Mouse (Mus musculus) bone marrow, adult 2 months (tissue): ENCODE measurements around the gene Lrba. TPM values are rescaled to one million over a fixed set of nuclear protein-coding genes. Genes with fewer than 3 reads are reported as not detected.

Experiments used
- H3K27ac ChIP-seq: fragments of 200-500 bp; 2 replicates; pipeline ENCODE4 v1.5.1; 2012; ENCODE audit warnings: low read depth, mild to moderate bottlenecking, control low read depth, inconsistent platforms, low read length; ENCODE audit not compliant: control insufficient read depth, poor library complexity, insufficient read depth
- H3K4me1 ChIP-seq: fragments of 200-500 bp; 2 replicates; pipeline ENCODE4 v1.6.1; 2011; ENCODE audit warnings: low read length; ENCODE audit not compliant: control insufficient read depth, insufficient read depth
- H3K4me3 ChIP-seq: fragments of 200-500 bp; replicated peaks from 2 replicates; pipeline ENCODE3; 2011; ENCODE audit warnings: mild to moderate bottlenecking, low read depth, low read length, control low read depth; ENCODE audit not compliant: control insufficient read depth
- CTCF ChIP-seq: fragments of 200-500 bp; IDR thresholded peaks from 2 replicates; pipeline ENCODE4 v1.5.1; 2011; ENCODE audit warnings: low read length, control low read depth; ENCODE audit not compliant: control insufficient read depth, insufficient read depth
- POLR2A ChIP-seq: fragments of 200-500 bp; IDR thresholded peaks from 2 replicates; pipeline ENCODE4 v1.6.1; 2011; ENCODE audit warnings: low read depth, mild to moderate bottlenecking, control low read depth, low read length, borderline replicate concordance; ENCODE audit not compliant: control insufficient read depth
- WGBS: fragments of 180-500 bp; shearing (Covaris S2); methylation state at CpG from one replicate; pipeline ENCODE4 v1.1.7; 2018; 5-methylcytosine and 5-hydroxymethylcytosine counted together
- polyA plus RNA-seq: library from polyadenylated mRNA; stranded (reverse); fragments of >200 nt; gene quantifications from 2 replicates; pipeline ENCODE4 v1.2.4, GENCODE M21; 2011; ENCODE audit warnings: low replicate concordance; ENCODE audit not compliant: missing spikeins, insufficient read depth, insufficient read length

Lrba gene
- polyA plus RNA-seq, 1 experiment, result 12.3 TPM

DNA sequence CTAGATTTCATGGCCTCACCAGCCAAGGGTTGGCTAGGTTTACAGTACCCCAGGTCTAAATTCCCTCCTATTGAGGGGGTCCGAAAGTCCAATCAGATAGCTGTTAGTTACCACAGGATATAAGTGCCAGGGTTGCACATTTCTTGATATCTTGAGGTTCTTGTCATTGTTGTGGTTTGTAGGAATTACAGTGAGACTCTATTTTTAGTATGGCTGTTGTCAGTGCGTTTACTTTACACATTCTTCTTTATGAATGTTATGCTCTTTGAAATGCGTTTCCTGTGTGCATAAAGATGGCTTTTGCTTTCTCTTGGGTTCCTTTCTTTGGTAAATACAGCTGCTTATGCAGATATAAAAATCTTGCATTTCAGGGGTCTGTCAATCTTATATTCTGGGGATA, 237.1 kb downstream of the Lrba start:
- Histone ChIP-seq H3K4me1 (no peaks in the 10 kb centered on the region), H3K4me3 (no peak overlapping the region), H3K27ac (no peak overlapping the region)
- WGBS, result 64% methylated on average over 3 of the region's 3 CpGs
- TF ChIP-seq POLR2A (no peak), CTCF (no peak)

DNA sequence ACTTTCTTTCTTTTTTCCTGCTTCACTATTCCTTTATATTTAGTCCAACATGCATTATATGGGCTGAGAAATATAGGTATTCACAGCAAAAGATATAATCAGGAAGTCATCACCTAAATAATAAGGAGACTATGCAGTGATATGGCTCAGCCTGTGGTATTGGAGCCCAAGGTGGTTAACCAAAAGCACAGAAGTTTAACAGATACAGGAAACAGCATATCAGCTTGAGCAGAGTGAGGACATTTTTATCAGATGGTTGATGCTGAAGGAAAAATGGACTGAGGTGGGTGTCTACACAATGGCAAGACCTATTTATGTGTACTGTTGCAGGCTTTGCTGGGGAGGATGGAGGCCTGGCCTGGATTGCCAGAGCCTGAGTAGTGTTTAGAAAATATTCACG, 265.5 kb downstream of the Lrba start:
- Histone ChIP-seq H3K27ac (no peak overlapping the region), H3K4me1 (no peaks in the 10 kb centered on the region), H3K4me3 (no peak overlapping the region)
- 88% methylated on average over 1 of the region's 1 CpGs for WGBS
- TF ChIP-seq CTCF, result no peak
- no peak for TF ChIP-seq POLR2A

DNA sequence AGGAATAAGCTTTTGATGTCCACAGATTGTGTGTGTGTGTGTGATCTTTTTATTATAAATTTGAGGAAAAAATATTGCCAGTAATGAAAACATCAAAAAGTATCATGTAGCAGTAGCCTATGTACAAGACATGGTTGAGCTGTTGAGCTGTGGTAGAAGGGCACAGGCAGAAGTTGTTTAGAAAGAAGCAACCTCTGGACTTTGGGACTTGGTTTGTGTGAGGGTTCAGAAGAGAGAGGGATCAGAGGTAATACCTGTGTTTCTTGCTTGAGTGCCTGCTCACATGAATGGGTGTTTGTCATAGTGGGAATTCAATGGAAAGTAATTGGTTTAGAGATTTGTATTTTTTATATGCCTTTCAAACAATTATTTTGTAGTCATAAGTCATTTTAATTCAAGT, 276.1 kb downstream of the Lrba start:
- no peak overlapping the region for H3K27ac ChIP-seq
- no peaks in the 10 kb centered on the region for H3K4me1 ChIP-seq
- TF ChIP-seq CTCF (no peak), POLR2A (no peak)
- no peak overlapping the region for H3K4me3 ChIP-seq

DNA sequence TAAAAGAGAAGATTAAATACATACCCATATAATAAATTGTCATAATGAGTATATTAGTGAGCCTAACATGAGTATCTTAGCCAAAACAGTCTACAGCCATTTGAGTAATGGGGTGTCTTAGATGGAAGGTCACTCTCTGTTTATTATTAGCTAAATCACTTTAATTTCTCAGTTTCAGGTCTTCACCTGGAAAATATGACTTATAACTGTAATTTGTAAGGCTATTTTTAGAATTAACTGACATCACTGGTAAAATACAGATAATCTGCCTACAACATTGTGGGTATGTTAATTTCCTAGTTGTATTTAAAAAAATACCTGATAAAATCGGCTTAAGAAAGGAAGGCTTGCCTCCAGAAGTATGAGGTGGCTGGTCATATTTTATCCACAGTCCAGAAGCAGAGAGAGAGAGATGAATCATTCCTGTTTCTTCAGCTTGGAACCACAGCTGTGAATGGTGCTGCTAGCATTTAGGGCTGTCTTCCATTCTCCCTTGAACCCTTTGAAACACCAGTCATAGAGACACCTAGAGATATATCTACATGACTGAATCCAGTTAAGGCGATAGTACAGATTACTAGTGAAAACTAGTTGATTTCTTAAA, 294.1 kb downstream of the Lrba start:
- Histone ChIP-seq H3K4me3 (no peak overlapping the region), H3K27ac (no peak overlapping the region), H3K4me1 (no peaks in the 10 kb centered on the region)
- TF ChIP-seq CTCF (no peak), POLR2A (no peak)
- 73% methylated on average over 2 of the region's 2 CpGs for WGBS

DNA sequence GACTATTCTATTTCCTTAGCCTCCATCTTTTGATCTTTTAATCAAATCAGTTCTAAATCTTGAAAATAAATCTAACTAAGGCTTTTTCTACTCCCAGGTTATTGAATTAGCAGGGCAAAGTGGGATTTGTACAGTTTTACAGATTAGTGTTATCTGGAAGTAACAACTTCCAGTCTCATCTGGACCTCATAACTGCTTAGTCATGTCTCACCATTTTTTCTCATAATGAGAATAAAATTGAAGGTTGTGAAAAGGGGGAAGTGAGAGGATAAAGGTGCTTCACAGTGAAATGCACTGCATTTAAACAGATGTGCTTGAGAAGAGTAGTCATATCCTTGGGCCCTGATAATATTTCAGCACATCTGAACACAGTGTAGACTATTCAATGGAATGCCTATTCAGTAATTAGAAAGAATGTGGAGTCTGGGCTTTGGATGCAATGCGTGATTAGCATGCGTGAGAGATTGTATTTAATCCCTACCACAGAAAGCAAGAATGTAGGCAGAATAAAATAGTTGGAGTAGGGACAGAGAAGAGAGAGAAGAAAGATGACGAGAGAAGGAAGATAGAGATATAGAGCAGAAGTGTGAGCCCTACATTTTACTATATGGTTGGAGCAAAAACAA, 298.5 kb downstream of the Lrba start:
- Histone ChIP-seq H3K4me1 (no peaks in the 10 kb centered on the region), H3K4me3 (no peak overlapping the region), H3K27ac (no peak overlapping the region)
- WGBS, result 85% methylated on average over 3 of the region's 3 CpGs
- TF ChIP-seq POLR2A (no peak), CTCF (no peak)

DNA sequence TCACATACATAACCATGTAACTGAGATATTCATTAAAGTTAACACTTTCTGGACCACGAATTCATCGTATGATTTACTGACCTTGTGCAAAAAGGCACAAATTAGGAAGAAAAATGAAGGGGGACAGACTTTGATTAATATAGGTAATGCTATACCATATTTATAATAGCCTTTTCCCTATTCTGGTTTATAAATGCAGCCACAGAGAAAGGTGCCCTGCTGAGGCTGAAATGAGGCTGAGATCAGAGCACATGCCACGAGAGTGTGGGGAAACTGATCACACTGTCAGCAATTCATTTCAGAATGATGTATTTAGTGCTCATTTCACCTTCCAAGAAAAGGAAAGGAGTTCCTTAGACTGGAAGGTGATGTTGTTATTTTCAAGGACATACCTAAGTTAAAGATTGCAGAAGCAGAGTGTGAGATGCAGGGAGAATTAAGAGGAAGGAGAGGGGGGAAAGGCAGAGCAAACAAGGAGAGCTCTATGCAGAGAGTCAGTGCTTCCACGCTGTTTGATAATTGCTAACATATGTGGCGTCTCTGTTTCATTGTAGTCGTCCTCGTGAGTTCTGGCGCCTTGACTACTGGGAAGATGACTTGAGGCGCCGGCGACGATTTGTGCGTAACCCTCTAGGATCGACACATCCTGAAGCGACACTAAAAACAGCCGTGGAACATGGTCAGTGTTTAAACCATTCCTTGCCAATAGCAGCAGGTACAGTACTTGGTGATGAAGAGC, 307.2 kb downstream of the Lrba start:
- WGBS, result 94% methylated on average over 16 of the region's 16 CpGs
- Histone ChIP-seq H3K27ac (no peak overlapping the region), H3K4me3 (no peak overlapping the region), H3K4me1 (no peaks in the 10 kb centered on the region)
- TF ChIP-seq POLR2A (no peak), CTCF (no peak)

DNA sequence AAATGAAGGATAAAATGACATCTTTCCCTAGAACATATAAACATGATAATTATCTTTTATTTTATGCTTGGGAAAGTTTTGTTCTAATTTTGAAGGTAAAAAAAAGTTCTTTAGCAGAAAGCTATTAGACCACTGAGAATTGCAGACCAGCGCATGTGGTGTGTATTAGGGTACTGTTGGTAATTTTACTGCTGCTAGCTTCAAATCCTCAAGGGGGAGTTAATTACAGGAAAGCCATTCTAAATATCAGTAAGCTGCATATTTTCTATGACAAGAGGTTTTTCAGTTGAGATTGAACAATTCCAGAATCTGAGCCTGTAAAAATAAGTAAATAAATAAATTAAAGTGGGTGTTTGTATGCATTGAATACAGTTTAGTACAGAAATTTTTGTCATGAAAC, 312.3 kb downstream of the Lrba start:
- TF ChIP-seq POLR2A (no peak), CTCF (no peak)
- WGBS, result 87% methylated on average over 1 of the region's 1 CpGs
- no peak overlapping the region for H3K27ac ChIP-seq
- no peak overlapping the region for H3K4me3 ChIP-seq
- H3K4me1 ChIP-seq, result no peaks in the 10 kb centered on the region

DNA sequence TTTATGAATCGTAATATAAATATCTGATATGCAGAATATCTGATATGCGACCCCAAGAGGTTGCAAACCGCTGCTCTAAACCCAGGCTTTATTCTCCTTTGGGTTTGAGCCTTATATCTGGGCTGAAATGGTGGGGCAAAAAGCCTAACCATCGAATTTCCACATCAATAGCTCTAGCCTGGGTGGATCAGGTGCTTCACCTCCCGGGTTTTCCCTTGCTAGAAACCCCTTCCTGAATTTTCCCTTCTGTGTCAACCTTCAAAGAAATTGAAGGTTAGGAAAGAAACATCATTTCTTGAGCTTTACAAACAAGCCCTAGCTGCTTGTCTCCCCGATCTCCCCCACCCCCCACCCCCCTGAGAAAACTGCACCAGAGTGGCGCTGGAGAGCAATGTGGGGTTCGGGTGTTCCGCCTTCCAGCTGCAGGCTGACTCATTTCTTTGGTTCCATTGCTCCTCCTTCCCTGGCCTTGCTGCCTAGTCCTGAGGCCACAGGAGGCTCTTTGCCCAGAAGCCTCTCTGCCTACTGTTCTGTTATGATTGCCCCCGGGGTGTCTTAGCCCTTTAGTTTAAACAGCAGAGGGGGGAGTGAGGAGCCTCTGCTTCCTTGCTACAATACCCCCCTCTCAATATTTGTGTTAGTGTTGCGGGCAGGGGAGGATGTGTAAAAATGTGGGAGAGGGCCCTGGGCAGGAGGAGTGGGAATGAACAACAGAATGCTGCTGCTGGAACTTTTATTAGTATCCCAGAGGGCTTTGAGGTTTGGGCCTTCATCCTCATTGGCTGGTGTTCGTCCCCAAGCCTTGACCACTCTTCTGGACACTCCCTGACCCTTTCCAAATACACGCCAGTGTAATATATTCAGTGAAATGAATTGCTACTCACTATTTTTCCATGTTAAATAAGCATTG, 314.4 kb downstream of the Lrba start:
- WGBS, result 69% methylated on average over 13 of the region's 13 CpGs
- H3K27ac ChIP-seq, result no peak overlapping the region
- no peak for TF ChIP-seq CTCF
- no peak for TF ChIP-seq POLR2A
- no peak overlapping the region for H3K4me3 ChIP-seq
- H3K4me1 ChIP-seq, result no peaks in the 10 kb centered on the region
